Mouse (Mus musculus) layer of hippocampus, postnatal 10 days (tissue): ENCODE measurements at regions not wholly inside any gene's neighbourhood (a gene's known extent, or its start where the extent isn't known, plus 50 kb on each side); places are given as distances from the start of the nearest gene placed in this dataset.

Experiments used
- DNase-seq, 2 experiments: peaks; one replicate each; pipeline ENCODE4 v3.0.0; 2021; ENCODE audit warnings: low spot score in 2 of 2

DNA sequence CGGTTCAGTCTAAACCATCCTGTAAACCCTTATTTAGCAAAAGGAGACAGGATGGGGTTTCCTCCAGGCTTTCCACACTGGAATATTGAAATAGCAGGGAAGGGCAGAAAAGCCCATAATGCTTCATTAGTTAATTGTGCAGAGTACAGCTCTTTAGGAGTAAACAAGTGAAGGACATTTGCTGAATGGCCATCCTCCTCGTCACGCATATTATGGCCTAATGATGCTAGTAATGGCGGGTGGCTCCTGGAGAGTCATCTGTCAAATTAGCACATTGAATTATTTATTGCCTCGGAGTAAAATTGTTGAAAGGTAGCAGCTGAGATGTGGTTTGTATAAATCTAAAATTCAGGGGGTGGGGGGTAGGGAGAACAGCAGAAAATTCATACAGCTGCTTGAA lies 575.1 kb upstream of the Itga1 start:
- no peak for DNase-seq

GRCm38 (mm10) chr13:115673729-115674128 lies 572.0 kb upstream of the Itga1 start:
- DNase-seq = no peak

DNA sequence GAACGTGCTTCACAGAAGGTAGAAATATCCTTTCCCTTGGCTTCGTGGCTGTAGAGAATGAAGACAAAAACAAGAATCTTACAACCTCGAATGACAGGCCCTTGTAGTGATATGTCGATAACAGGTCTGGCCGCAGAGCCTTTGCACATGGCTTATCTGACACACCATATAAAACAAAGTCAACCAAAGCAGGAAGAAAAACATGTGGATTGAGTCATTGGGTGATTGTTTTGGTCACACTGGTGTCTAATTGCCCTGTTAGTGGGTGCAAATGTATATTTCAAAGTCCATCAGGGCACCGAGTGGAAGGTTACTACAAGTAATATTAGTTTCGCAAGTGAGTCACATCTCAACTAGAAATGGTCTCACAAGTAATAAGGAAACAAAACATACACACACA lies 569.9 kb upstream of the Itga1 start:
- no peak for DNase-seq

- DNase-seq = no peak
These were observed 567.8 kb upstream of the Itga1 start for GRCm38 (mm10) chr13:115669516-115669915.

DNA sequence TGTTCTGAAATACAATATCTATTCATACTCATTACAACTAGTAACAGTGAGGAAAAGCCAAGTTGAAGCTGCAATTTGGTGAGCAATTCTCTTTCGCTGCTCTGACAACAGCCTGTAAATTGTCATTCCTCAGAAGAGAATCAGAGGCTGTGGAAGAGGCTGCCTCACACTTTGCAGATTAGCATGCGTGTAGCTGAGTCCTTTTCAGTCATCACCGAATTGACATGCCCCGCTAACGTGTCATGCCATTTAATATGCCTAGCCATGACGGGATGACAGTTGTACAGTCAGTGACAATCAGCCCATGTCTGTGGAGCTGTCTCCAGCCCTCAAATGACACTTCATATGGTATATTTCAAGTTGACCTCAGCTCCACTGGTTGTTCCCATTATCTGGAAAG lies 553.4 kb upstream of the Itga1 start:
- DNase-seq = no peak

DNA sequence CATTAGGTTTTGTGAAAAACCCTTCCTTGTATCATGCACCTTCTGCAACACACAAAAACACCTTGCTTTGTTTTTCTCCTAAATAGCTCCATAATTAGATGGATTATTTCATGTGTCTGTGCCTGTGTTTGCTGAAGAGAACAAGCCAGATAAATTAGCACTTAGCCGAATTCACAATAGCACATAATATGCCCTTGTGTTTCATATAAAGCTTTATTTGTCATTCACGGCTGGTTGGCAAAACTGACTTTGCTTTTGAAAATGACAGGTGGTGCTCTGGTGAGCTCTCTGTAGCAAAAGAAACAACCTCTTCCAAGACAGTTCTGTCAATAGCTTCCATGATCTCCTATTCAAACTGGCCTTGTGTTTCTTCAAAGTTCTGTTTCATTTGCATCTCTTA lies 551.2 kb upstream of the Itga1 start:
- no peak for DNase-seq

DNA sequence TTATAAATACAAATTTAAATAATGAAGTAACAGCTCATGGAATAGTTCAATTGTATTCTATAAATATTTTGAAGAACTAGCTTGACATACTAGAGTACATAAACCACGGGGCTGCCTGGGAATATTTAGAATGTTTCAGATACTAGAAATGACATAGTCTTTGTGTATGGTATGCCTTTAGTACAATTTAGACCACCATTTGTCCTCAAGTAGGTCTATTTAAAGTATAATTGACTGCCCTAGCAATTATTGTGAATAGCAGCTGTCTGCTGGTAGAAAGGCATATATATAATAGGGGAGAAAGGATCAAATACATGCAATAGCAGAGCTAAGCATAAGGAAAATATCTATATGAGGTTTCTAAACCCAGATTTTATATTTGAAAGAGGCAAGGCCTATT lies 550.6 kb upstream of the Itga1 start:
- DNase-seq = no peak

DNA sequence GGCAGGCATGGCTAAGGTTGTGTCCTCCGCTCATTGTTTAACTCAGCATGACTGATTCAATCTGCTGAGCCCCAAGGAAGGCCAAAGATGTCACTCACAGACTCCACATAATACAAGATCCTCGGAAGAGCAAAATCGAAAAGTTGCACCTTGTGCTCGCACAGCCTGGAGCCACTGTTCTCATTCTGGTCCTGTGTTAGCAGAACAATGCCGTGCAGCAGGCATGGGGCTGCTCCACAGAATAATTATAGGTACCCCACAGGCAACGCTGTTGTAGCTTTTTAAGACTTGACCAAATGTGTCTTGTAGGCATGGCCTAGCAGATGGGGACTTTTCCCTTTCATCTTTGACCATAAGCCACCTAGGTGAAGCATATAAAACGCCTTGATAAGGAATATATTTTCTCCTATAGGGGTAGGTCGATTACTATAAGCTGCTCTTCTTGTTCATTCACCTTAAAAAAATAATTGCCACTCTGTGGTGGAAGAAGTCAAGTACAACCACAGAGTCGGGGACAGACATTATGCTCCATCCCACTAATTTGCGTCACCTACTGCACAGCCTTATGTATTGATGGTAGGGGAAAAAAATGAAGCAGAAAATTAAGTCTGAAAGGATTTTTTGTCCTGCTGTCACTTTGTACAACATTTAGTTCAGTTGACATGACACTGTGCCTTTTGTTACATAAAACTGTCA lies 529.8 kb upstream of the Itga1 start:
- DNase-seq = no peak

GRCm38 (mm10) chr13:115630603-115631002 lies 528.8 kb upstream of the Itga1 start:
- no peak for DNase-seq

GRCm38 (mm10) chr13:115613174-115613573 lies 511.4 kb upstream of the Itga1 start:
- no peak for DNase-seq

GRCm38 (mm10) chr13:115606441-115606840 lies 504.7 kb upstream of the Itga1 start:
- DNase-seq = no peak

- no peak for DNase-seq
These were observed 493.4 kb upstream of the Itga1 start for GRCm38 (mm10) chr13:115595126-115595671.

DNA sequence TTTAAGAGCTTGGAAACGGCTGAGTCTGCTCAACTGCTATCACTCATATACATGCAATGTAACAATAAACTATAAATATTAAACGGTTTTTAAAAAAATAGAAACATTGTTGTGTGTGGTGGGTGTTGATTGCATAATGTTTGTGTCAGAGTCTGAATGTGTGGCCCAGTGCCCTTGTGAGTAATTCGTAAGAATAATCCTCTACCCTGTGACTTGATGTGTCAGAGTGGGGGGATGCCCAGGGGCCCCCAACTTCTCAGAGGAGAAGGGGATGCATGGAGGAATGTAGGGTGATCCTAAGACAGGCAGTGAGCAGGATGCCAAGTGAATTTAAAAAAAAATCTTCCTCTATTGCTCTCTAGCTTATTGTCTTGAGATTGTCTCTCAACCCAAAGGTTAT lies 474.2 kb upstream of the Itga1 start:
- no peak for DNase-seq

DNA sequence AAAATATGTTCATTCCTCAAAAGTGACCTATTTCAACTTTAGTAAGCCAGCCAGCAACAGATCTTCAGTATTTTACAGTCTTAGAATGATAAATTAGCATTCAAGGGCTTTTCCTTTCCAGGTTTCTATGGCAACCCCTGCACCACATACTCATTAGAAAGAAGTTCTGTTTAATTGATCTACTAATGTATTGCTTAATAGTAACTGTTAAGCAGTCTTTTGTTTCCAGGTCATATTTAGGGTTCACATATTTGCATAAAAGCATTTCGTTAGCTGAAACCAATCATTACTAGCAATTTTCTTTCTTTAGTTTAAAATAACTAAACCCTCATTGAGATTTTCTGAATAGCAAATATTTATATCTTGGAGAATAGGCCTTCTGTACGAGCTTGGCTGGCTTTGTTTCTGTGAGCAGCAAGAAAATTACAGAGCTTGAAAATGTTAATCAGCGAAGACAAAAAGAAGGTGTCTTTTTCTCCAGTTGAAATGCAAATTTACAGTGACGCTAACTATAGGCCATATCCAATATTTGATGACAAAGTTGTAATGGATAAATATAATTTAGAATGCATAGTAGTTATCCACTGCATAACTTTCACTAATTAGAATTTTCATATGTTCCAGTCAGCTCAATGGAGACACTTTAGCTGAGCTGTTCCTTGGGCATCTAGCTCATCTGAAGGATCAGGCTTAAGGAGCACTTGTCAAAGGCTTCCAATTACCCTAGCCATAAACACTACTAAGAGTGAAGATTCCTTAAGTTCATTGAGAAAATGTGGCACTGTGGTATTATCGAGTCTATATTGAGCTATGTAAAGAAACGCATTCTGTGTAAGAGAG lies 473.5 kb upstream of the Itga1 start:
- no peak for DNase-seq

DNA sequence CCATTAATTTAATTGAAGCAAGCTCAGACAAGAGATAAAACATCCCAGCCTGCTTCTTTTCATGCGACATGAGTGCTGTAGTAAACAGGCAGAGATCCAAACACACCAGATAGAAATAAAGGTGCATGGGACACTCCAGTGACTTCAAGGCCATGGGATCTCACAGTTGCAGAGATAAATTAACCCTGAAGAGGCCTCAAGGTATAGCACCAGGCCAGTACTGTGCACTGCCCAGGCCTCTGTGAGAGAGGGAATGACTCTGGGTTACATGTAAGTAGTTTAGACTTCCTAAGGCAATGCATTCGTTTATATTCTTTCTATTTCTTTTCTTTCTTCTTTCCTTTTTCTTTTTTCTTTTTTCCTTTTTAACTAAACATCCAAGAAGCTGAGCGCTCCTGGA lies 439.4 kb upstream of the Itga1 start:
- no peak for DNase-seq

- no peak for DNase-seq
These were observed 434.1 kb upstream of the Itga1 start for GRCm38 (mm10) chr13:115535900-115536299.

DNA sequence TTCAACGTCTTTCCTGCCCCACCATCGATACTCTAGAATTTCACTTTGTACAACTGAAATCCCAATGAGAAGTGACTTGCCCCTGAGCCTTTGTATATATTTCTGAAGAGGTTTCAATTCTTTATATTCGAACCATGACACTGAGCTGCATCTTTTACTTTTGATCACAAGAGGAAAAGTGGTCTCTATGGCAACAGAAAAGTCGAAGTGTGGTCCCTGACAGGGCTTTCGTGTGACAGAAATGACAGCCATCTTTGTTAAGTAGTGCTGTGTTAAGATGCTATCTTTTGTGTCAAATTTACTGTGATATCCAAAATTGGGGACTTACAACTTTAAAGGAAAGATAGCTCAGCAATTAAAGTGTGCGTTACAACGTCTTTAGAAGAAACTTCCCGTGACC lies 412.1 kb upstream of the Itga1 start:
- DNase-seq = no peak

DNA sequence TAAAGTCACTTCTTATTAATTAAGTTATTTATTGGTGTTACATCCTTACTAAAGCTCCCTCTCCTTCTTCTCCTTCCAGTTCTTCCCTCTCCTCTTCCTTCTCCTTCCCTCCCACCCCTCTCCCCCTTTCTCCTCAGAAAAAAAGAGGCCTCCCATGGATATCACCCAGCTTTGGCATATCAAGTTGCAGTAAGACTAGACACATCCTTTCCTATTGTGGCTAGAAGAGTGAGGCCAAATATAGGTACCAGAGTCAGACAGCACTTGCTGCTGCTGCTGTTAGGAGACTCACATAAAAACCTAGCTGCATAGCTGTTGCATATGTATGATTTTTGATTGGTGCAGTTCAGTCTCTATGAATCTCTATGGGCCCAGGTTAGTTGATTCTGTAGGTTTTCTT lies 410.4 kb upstream of the Itga1 start:
- DNase-seq = no peak

DNA sequence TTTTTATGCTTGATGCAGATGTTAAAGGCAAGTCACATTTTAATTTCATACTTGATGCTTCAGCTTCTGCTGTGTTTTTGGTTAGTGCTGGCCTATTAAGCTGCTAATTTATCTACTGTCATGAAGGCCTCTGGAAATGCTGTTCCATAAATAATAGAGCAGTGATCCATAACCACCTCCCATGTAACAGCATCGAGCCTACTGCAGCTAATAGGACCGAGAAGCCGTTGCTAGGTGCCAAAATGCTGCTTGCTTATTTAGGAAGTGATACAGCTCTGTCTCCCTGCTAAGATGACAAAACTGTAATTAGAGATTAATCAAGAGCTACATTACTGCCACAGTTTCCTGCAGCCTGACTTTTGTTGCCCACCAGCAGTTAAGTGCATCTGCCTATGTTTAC lies 406.9 kb upstream of the Itga1 start:
- peak; percentile 2 to 9 for DNase-seq

DNA sequence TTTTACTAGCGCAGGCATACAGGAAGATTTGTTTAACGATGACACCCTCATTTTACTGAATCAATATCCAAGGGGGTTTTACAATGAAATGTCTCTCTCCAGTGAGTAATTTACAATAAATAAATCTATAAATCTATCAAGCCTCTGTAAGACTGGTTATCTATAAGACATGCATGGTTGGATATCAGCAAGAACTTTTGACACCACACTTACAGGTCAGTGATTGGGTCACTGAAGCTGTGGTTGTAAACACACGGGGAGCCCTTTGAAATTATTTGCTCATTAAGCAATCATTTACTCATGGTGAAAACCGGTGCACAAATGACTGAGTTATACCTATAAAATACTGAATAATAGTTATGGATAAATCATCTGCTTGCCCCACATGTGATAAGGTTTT lies 392.6 kb upstream of the Itga1 start:
- no peak for DNase-seq

DNA sequence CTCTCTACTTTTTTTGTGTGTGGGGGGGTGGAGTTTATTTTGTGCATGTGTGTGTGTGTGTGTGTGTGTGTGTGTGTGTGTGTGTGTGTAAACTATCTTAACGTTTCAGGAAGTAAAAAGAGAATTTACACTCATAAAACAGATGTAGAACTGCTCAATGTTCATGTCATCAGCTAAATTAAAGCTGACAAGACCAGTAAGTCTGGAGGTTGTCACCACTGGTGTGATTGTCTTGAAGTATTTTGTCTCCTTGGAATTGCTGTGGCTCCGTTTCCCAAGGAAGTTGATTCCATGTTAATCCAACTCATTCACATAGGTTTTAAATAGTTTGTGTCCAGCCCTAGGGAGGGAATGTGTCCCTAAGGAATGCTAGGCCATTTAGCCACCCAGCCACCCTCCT lies 374.1 kb upstream of the Itga1 start:
- no peak for DNase-seq

DNA sequence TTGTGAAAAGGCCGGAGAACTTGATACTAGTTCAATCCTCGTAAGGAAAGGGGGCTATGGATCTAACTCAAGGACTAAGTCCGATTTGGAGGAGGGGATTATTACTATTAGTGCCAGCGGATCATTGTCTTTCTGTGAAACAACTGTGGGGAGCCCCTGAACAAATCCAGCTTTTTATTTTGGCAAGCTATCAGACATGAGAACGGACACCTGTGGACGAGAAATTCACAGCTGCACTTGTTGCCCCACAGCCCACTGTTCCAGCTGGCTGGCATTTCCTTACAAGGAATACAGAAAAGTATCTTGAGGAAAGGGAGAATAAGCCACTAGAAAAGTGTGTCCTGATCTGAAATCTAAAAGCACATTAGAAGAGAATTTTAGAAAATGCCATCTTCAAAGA lies 363.9 kb upstream of the Itga1 start:
- DNase-seq = no peak

GRCm38 (mm10) chr13:115451244-115451643 lies 349.5 kb upstream of the Itga1 start:
- no peak for DNase-seq
